Mouse (Mus musculus) ES-E14 (cell line): Measurements from ENCODE around the gene Ncapg2.

Experiments used
- CHD2 ChIP-seq: IDR thresholded peaks from 2 replicates; pipeline ENCODE4 v1.6.1; 2014; ENCODE audit warnings: mild to moderate bottlenecking, low read depth, low read length, inconsistent platforms
- HCFC1 ChIP-seq: IDR thresholded peaks from 2 replicates; pipeline ENCODE4 v1.6.1; 2012; ENCODE audit warnings: low read length, inconsistent platforms, borderline replicate concordance; ENCODE audit not compliant: insufficient read depth
- MAFK ChIP-seq: IDR thresholded peaks from 2 replicates; pipeline ENCODE4 v1.6.1; 2014; ENCODE audit warnings: mild to moderate bottlenecking, low read depth, low read length, inconsistent platforms; ENCODE audit not compliant: insufficient read depth
- ZC3H11A ChIP-seq: IDR thresholded peaks from 2 replicates; pipeline ENCODE4 v1.6.1; 2012; ENCODE audit warnings: low read depth, mild to moderate bottlenecking, inconsistent platforms, low read length, borderline replicate concordance
- ZNF384 ChIP-seq: IDR thresholded peaks from 2 replicates; pipeline ENCODE4 v1.6.1; 2012; ENCODE audit warnings: low read depth, low read length, inconsistent platforms

DNA sequence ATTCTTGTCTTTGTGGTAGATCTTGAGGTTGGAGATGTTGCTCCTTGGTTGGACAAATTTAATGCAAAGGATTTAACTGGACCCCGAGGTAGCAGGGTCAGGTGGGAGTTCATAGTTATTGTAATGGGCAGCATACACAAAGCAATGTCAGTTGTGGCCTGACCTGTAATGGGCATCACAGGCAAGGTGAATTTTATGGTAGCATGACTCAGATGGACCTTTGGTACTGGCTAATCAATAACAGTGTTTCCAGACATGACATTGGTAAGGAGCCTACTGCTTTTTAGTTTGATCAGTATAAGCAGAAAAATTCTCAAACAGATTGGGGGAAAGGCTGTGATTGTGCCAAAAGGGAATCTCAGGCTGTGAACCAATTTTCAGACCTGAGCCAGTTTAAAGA, 18.4 kb upstream of the Ncapg2 start:
- TF ChIP-seq ZC3H11A (no peak), HCFC1 (no peak), MAFK (no peak), CHD2 (no peak), ZNF384 (no peak)
